Mouse (Mus musculus): Measurements from ENCODE around the gene Cited4. TPM values are rescaled to one million over a fixed set of nuclear protein-coding genes. Genes with fewer than 3 reads are reported as not detected.

Cited4 gene
- polyA plus RNA-seq, 1 experiment: not detected

DNA sequence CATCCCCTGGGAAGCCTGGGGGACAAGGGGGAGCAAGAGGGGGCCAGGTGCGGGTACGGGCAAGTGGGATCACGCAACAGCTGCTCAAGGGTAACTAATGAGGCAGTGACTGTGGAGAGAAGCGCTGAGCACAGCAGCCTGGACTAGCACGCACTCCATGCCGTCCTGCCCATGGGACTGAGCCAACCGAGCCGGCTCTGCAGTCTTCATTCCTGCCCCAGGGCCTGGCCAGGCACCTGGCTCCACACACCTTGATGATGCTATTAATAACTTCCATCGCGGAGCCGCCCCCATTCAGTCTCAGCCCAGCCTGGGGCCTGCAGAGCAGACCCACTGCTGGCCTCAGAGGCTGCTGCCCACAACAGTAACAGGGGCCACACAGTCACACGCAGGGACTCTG is 45.9 kb downstream of the Cited4 start:
- Histone ChIP-seq H3K27me3 (ENCODE audit: control insufficient read depth, insufficient read depth, insufficient read length) (no peaks in the 10 kb centered on the region), H3K4me3 (no peak overlapping the region), H3K79me2 (ENCODE audit: control insufficient read depth, insufficient read depth) (no peaks in the 10 kb centered on the region), H3K36me3 (ENCODE audit: control insufficient read depth, insufficient read depth) (peaks cover 3% of the 10 kb centered on the region), H3K4me2 (ENCODE audit: low read depth) (no peak overlapping the region), H3ac (ENCODE audit: control insufficient read depth, insufficient read length) (no peak overlapping the region)
- peak in 1 of 3 experiments; percentile 23 for TF ChIP-seq MYOG (IDR thresholded peaks at IDR 0.05; ENCODE audit: control insufficient read depth in 1 of 3, insufficient read depth in 1 of 3, insufficient read length in 2 of 3, low read depth in 2 of 3)
- peak in 1 of 3 experiments; percentile 49 for TF ChIP-seq MYOD1 (IDR thresholded peaks at IDR 0.05; ENCODE audit: control insufficient read depth in 1 of 3, insufficient read length in 2 of 3, low read depth in 2 of 3)
- no peak for TF ChIP-seq CEBPB (IDR thresholded peaks at IDR 0.05; ENCODE audit: insufficient read depth, poor library complexity, severe bottlenecking)

- Histone ChIP-seq H3K4me3 (no peak overlapping the region), H3K36me3 (ENCODE audit: control insufficient read depth, insufficient read depth) (peaks cover 3% of the 10 kb centered on the region), H3ac (ENCODE audit: control insufficient read depth, insufficient read length) (no peak overlapping the region), H3K79me2 (ENCODE audit: control insufficient read depth, insufficient read depth) (no peaks in the 10 kb centered on the region), H3K4me2 (ENCODE audit: low read depth) (peak overlapping the region; percentile 57), H3K27me3 (ENCODE audit: control insufficient read depth, insufficient read depth, insufficient read length) (no peaks in the 10 kb centered on the region)
- no peak for TF ChIP-seq POLR2A (IDR thresholded peaks at IDR 0.05; ENCODE audit: insufficient read length, low read depth)
- TF ChIP-seq USF1 (IDR thresholded peaks at IDR 0.05; ENCODE audit: low read depth): no peak
- TF ChIP-seq TCF3 (IDR thresholded peaks at IDR 0.05; ENCODE audit: insufficient read length, low read depth): no peak
- TF ChIP-seq MYOG (IDR thresholded peaks at IDR 0.05; ENCODE audit: control insufficient read depth in 1 of 3, insufficient read depth in 1 of 3, insufficient read length in 2 of 3, low read depth in 2 of 3): no peak
- no peak for TF ChIP-seq TCF12 (IDR thresholded peaks at IDR 0.05; ENCODE audit: insufficient read depth, poor library complexity, severe bottlenecking)
- no peak for TF ChIP-seq POLR2AphosphoS2 (IDR thresholded peaks at IDR 0.05; ENCODE audit: insufficient read length, low read depth)
Observed at GRCm38 (mm10) chr4:120713021-120713420, 46.6 kb downstream of the Cited4 start.

- H3K79me2 ChIP-seq (ENCODE audit: control insufficient read depth, insufficient read depth): no peaks in the 10 kb centered on the region
- H3ac ChIP-seq (ENCODE audit: control insufficient read depth, insufficient read length): no peak overlapping the region
- H3K4me2 ChIP-seq (ENCODE audit: low read depth): peak overlapping the region; percentile 57
- no peak overlapping the region for H3K4me3 ChIP-seq
- H3K36me3 ChIP-seq (ENCODE audit: control insufficient read depth, insufficient read depth): peaks cover 3% of the 10 kb centered on the region
- no peaks in the 10 kb centered on the region for H3K27me3 ChIP-seq (ENCODE audit: control insufficient read depth, insufficient read depth, insufficient read length)
- TF ChIP-seq MYOD1 (IDR thresholded peaks at IDR 0.05; ENCODE audit: control insufficient read depth in 1 of 3, insufficient read length in 2 of 3, low read depth in 2 of 3): peak; percentile 96 to 99 (median 97)
- TF ChIP-seq MAX (IDR thresholded peaks at IDR 0.05; ENCODE audit: low read depth): no peak
- peak; percentile 44 for TF ChIP-seq USF1 (IDR thresholded peaks at IDR 0.05; ENCODE audit: low read depth)
- no peak for TF ChIP-seq REST (IDR thresholded peaks at IDR 0.05; ENCODE audit: insufficient read depth, insufficient read length)
- peak; percentile 95 for TF ChIP-seq TCF12 (IDR thresholded peaks at IDR 0.05; ENCODE audit: insufficient read depth, poor library complexity, severe bottlenecking)
- TF ChIP-seq MYOG (IDR thresholded peaks at IDR 0.05; ENCODE audit: control insufficient read depth in 1 of 3, insufficient read depth in 1 of 3, insufficient read length in 2 of 3, low read depth in 2 of 3): peak; percentile 97 to 99 (median 98)
- TF ChIP-seq TCF3 (IDR thresholded peaks at IDR 0.05; ENCODE audit: insufficient read length, low read depth): peak; percentile 91
Observed at GRCm38 (mm10) chr4:120713856-120714497, 47.6 kb downstream of the Cited4 start.

GRCm38 (mm10) chr4:120716141-120716571 is 49.8 kb downstream of the Cited4 start:
- peaks cover 3% of the 10 kb centered on the region for H3K36me3 ChIP-seq (ENCODE audit: control insufficient read depth, insufficient read depth)
- no peaks in the 10 kb centered on the region for H3K79me2 ChIP-seq (ENCODE audit: control insufficient read depth, insufficient read depth)
- H3K4me3 ChIP-seq: no peak overlapping the region
- no peak for TF ChIP-seq MYOG (IDR thresholded peaks at IDR 0.05; ENCODE audit: control insufficient read depth in 1 of 3, insufficient read depth in 1 of 3, insufficient read length in 2 of 3, low read depth in 2 of 3)
- TF ChIP-seq MAX (IDR thresholded peaks at IDR 0.05; ENCODE audit: low read depth): no peak
- TF ChIP-seq MYOD1 (IDR thresholded peaks at IDR 0.05; ENCODE audit: control insufficient read depth in 1 of 3, insufficient read length in 2 of 3, low read depth in 2 of 3): no peak
- no peak for TF ChIP-seq USF1 (IDR thresholded peaks at IDR 0.05; ENCODE audit: low read depth)
- TF ChIP-seq SRF (IDR thresholded peaks at IDR 0.05; ENCODE audit: control insufficient read depth, insufficient read length, low read depth): no peak
- TF ChIP-seq E2F4 (IDR thresholded peaks at IDR 0.05; ENCODE audit: insufficient read depth): no peak
- no peak overlapping the region for H3ac ChIP-seq (ENCODE audit: control insufficient read depth, insufficient read length)
- no peaks in the 10 kb centered on the region for H3K27me3 ChIP-seq (ENCODE audit: control insufficient read depth, insufficient read depth, insufficient read length)
- no peak overlapping the region for H3K4me2 ChIP-seq (ENCODE audit: low read depth)

GRCm38 (mm10) chr4:120716765-120717164 is 50.4 kb downstream of the Cited4 start:
- Histone ChIP-seq H3ac (ENCODE audit: control insufficient read depth, insufficient read length) (no peak overlapping the region), H3K79me2 (ENCODE audit: control insufficient read depth, insufficient read depth) (no peaks in the 10 kb centered on the region), H3K27me3 (ENCODE audit: control insufficient read depth, insufficient read depth, insufficient read length) (no peaks in the 10 kb centered on the region), H3K36me3 (ENCODE audit: control insufficient read depth, insufficient read depth) (peaks cover 3% of the 10 kb centered on the region), H3K4me3 (no peak overlapping the region), H3K4me2 (ENCODE audit: low read depth) (peak overlapping the region; percentile 63)
- TF ChIP-seq TCF3 (IDR thresholded peaks at IDR 0.05; ENCODE audit: insufficient read length, low read depth): no peak
- TF ChIP-seq CEBPB (IDR thresholded peaks at IDR 0.05; ENCODE audit: insufficient read depth, poor library complexity, severe bottlenecking): no peak
- no peak for TF ChIP-seq USF1 (IDR thresholded peaks at IDR 0.05; ENCODE audit: low read depth)
- no peak for TF ChIP-seq POLR2AphosphoS2 (IDR thresholded peaks at IDR 0.05; ENCODE audit: insufficient read length, low read depth)
- no peak for TF ChIP-seq MYOG (IDR thresholded peaks at IDR 0.05; ENCODE audit: control insufficient read depth in 1 of 3, insufficient read depth in 1 of 3, insufficient read length in 2 of 3, low read depth in 2 of 3)
- TF ChIP-seq REST (IDR thresholded peaks at IDR 0.05; ENCODE audit: insufficient read depth, insufficient read length): no peak
- TF ChIP-seq E2F4 (IDR thresholded peaks at IDR 0.05; ENCODE audit: insufficient read depth): no peak
- no peak for TF ChIP-seq SRF (IDR thresholded peaks at IDR 0.05; ENCODE audit: control insufficient read depth, insufficient read length, low read depth)

Other genes starting within 250 kb of the Cited4 start
- not detected for gene Slfnl1, start 134.3 kb upstream of the Cited4 start, polyA plus RNA-seq (2012; fragmentation: generic; extraction: Trizol)
- gene Ctps, start 96.3 kb upstream of the Cited4 start, polyA plus RNA-seq (2012; fragmentation: generic; extraction: Trizol): 38.8 TPM
- gene Gm8439, start 77.8 kb upstream of the Cited4 start, polyA plus RNA-seq (2012; fragmentation: generic; extraction: Trizol): not detected
- gene Kcnq4, start 82.0 kb downstream of the Cited4 start, polyA plus RNA-seq (2012; fragmentation: generic; extraction: Trizol): 23.1 TPM
- gene Nfyc, start 165.0 kb downstream of the Cited4 start, polyA plus RNA-seq (2012; fragmentation: generic; extraction: Trizol): 44.3 TPM
- gene Rims3, start 188.2 kb downstream of the Cited4 start, polyA plus RNA-seq (2012; fragmentation: generic; extraction: Trizol): 0.02 TPM